Mouse (Mus musculus) frontal cortex, postnatal 36 days (tissue): ENCODE data around the gene Bcl9.
A peak's percentile ranks its signal among the peaks of the same experiment; 100 is the strongest.

Experiments
- DNase-seq, 2 experiments: peaks; one replicate each; pipeline ENCODE4 v3.0.0; 2022; ENCODE audit warnings: low spot score in 2 of 2

Gene Bcl9

GRCm38 (mm10) chr3:97232328-97232727, 65.4 kb downstream of the Bcl9 start:
- DNase-seq = no peak

- DNase-seq = no peak
Measured at GRCm38 (mm10) chr3:97231857-97232256, 65.9 kb downstream of the Bcl9 start.

- no peak for DNase-seq
Measured at GRCm38 (mm10) chr3:97230631-97231404, 66.9 kb downstream of the Bcl9 start.

- no peak for DNase-seq
Measured at GRCm38 (mm10) chr3:97228457-97228856, 69.3 kb downstream of the Bcl9 start.

GRCm38 (mm10) chr3:97228020-97228419, 69.7 kb downstream of the Bcl9 start:
- DNase-seq = no peak

GRCm38 (mm10) chr3:97227259-97228005, 70.3 kb downstream of the Bcl9 start:
- DNase-seq = peak; percentile 92

GRCm38 (mm10) chr3:97226719-97227118, 71.0 kb downstream of the Bcl9 start:
- DNase-seq = no peak

GRCm38 (mm10) chr3:97225231-97225630, 72.5 kb downstream of the Bcl9 start:
- no peak for DNase-seq

- no peak for DNase-seq
Measured at GRCm38 (mm10) chr3:97223261-97223660, 74.5 kb downstream of the Bcl9 start.

GRCm38 (mm10) chr3:97215526-97215925, 82.2 kb downstream of the Bcl9 start:
- no peak for DNase-seq

GRCm38 (mm10) chr3:97214439-97214838, 83.3 kb downstream of the Bcl9 start:
- no peak for DNase-seq

GRCm38 (mm10) chr3:97213871-97214270, 83.8 kb downstream of the Bcl9 start:
- DNase-seq = no peak

GRCm38 (mm10) chr3:97211177-97211576, 86.5 kb downstream of the Bcl9 start:
- no peak for DNase-seq

- no peak for DNase-seq
Measured at GRCm38 (mm10) chr3:97209351-97209750, 88.4 kb downstream of the Bcl9 start.

GRCm38 (mm10) chr3:97206521-97206920, 91.2 kb downstream of the Bcl9 start:
- no peak for DNase-seq

GRCm38 (mm10) chr3:97203880-97204279, 93.8 kb downstream of the Bcl9 start:
- no peak for DNase-seq

GRCm38 (mm10) chr3:97201943-97202342, 95.8 kb downstream of the Bcl9 start:
- peak; percentile 26 to 49 for DNase-seq

- DNase-seq = no peak
Measured at GRCm38 (mm10) chr3:97199261-97199660, 98.5 kb downstream of the Bcl9 start.

GRCm38 (mm10) chr3:97196571-97196970, 101.1 kb downstream of the Bcl9 start:
- DNase-seq = no peak

GRCm38 (mm10) chr3:97185098-97185860, 112.4 kb downstream of the Bcl9 start:
- peak; percentile 55 to 75 for DNase-seq

GRCm38 (mm10) chr3:97183810-97184209, 113.9 kb downstream of the Bcl9 start:
- DNase-seq = no peak

GRCm38 (mm10) chr3:97180527-97180926, 117.2 kb downstream of the Bcl9 start:
- DNase-seq = no peak
